Mouse (Mus musculus) adipocyte (in vitro differentiated cells): ENCODE measurements at regions not wholly inside any gene's neighbourhood (a gene's known extent, or its start where the extent isn't known, plus 50 kb on each side); places are given as distances from the start of the nearest gene placed in this dataset.

ENCODE experiments used
- DNase-seq: peaks from one replicate; pipeline ENCODE4 v3.0.0-alpha.2; 2016; ENCODE audit warnings: low spot score

DNA sequence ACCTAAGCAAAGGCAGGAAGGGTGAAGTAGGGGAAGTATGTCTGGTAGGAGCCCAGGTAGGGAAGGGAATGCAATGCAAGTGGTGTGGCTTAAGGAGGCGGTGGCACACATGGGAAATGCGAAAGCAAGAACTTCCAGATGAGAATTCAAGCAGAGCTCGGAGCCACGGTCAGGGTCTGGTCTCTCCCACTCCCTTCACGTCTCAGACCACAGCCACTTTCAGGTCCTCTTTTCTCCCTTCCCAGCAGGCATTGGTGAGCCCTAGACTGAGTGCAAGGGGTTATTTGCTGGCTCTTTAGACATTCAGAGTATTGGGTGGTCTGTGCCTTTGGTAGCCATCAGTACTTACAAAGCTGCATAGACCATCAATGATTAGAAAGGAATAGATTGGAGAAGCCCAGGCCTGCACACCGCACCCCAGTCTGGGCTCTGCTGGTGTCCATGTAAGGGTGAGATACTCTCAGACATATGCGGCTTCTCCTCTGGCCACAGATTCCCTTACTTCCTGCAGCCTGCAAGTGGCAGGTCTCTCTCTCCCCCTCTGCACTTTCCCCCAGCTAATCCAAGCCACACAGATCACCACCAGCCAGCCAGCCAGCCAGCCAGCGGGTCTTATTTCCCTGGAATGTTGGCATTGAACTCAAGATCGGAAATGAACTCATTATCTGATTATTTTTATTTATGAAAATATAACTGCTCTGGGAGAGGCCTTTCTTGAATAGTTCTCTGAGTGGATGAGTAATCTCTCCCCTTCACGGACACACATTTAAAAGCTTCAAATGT lies 113.6 kb downstream of the Zfp36l2 start:
- peak; percentile 70 for DNase-seq

DNA sequence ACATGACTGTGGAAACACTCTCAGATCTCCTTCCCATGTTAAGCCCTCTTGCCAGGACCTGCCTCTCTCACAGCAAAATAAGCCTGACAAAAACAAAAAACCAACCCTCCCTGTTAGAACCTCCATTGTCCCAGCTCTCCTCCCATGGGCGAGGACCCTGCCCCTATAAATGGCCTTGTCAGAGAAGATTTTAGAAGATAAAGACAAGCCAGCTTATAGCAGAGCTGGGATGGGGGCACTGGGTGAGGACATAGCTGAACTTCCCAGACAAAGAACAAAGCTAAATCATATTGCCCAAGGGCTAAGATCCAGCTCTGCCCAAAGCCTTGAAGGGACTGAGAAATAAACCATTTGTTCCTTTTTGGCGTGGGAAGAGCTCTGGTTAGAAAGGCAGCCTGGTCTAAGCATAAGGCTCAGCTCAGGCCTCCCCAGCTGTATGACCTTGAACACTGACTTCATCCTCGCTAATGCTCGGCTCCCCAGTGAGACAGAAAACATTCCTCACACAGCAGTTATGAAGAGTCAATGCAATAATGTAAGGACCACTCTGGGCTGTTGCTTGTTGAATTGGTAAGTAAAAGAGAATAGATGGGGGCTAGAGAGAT lies 115.2 kb downstream of the Zfp36l2 start:
- DNase-seq, result no peak

DNA sequence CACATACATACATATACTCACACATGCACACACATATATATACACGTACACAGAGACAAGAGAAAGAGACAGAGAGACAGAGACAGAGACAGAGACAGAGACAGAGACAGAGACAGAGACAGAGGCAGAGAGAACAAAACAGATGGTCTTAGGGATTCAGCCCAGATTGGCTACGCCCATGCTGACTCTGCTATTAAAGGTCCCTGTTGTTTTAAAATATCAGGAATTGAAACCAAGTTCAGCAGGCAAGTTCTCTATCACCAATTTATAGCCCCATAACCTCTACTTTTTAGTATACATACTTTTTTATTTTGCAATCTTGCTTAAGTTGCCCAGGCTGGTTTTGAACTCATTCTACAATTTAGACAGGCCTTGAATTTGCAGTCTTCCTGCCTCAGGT lies 115.9 kb downstream of the Zfp36l2 start:
- DNase-seq, result no peak

DNA sequence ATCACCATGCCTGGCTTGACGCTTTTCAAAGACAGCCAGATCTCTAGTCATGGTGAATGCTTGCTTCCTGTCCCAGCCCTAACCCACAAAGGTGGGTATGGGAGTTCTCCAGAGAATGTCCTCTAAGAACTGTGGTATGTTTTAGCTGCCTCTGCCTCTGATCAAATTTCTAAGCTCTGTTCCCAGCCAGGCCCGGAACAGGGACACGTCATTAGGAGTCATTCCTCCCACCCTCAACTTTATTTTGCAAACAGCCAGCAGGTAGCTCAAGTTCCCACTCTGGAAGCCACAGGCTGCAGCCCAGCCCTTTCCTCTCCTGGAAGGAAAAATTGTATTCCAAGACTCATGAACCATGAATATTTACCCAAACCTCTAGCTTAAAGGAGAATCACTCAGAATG lies 117.2 kb downstream of the Zfp36l2 start:
- no peak for DNase-seq

DNA sequence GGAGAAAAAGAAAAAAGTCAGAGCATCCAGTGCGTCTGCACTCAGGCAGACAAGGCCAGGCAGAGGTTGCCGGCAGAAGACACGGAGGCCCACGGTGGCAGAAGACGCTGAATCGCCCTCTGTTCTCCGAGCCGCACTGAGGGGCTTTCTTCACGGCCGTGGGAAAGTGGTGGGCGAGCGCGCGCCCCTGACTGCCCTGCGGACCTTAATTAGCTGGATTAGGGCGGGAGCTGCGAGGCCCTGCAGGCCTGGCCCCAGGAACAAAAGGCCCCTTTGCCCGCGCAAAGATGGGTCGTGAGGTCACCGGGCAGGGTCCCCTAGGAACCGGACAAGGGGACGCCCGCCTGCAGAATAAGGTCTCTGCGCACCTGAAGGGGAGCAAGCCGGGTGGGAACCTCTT lies 120.6 kb downstream of the Zfp36l2 start:
- no peak for DNase-seq

DNA sequence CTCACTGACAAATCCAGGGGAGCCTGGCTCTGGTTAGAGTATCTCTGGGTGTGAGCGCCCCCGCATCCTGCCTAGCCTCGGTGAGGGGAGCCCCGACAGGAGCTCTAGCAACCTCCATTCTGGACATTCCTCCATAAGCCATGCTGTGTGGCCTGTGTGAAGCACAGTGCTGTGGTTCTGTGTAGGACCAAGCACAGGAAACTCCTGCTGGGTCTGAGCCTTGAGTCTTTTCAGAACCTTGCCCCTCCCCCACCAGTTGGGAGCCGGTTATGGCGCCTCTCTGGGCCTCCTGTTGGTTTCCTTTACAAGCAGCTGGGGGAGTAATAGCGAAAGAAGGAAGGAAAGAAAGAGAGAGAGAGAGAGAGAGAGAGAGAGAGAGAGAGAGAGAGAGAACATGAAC lies 124.0 kb downstream of the Zfp36l2 start:
- DNase-seq, result no peak

DNA sequence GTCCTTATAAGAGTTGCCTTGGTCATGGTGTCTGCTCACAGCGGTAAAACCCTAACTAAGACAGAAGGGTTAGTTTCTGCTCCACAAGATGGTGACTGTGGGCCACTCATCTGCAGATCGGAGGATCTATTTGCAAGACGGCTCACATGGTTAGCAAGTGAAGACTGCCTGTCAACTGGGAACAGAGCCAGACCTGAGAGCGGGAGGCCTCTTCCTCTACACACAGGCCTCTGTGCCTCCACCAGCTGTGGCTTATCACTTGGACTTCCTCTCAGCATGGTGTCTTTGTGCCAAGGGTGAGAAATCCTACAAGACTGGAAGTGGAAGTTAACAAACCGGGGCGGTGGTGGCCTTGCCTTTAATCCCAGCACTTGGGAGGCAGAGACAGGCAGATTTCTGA lies 126.1 kb downstream of the Zfp36l2 start:
- DNase-seq, result no peak

DNA sequence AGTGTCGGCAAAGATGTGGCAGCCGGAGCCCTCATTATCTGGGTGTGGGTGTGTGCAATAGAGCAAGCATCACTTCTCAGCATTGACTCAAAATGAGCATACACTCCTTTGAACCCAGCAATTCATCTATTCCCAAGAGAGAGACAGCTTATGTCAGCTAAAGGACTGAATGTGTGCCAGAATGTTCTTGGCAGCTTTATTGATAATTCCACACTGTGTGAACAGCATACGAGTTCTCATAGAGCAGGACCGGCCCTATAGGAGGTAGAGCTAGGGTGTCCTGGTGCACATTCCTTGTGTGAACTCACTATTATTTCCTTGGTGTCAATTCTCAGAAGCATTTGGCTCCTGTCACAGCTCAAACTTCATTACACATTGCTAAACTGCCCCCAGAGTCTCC lies 131.3 kb downstream of the Zfp36l2 start:
- peak; percentile 74 for DNase-seq

DNA sequence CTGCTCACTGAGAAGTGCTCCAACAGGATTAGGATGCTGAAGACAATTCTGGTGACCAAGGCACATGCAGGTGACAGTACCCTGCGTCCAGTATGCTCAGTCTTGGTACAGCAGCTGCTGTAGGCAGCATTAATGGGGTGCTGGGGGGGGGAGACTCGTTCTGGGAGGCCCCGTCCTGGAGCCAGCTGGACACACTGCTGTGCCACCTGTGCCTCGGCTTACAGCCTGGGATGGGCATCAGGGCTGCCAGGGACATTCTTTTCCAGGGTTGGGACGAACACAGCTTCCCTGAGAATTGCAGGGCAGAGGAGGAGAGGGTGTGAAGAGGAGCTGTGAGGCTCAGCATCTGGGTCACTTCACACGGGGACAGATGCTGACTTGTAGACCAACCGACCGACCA lies 135.3 kb downstream of the Zfp36l2 start:
- no peak for DNase-seq

DNA sequence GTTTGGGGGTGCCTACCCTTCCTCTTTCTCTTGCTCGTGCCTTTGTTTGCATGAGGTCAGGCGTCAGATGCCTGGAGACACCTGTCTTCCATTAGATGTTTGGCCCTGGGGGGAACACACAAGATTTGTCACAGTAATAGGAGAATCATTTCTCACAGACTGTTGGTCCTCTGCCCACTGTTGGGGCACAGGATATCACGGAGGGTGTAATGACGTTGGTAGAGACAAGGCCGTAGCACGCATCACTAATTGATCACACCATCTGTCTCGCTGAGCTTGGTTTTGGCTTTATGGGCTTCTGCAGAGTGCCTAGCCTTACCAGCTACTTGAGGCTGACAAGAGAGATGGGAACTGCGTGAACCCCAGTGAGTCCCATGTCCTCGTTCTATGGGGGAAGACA lies 136.5 kb downstream of the Zfp36l2 start:
- no peak for DNase-seq

DNA sequence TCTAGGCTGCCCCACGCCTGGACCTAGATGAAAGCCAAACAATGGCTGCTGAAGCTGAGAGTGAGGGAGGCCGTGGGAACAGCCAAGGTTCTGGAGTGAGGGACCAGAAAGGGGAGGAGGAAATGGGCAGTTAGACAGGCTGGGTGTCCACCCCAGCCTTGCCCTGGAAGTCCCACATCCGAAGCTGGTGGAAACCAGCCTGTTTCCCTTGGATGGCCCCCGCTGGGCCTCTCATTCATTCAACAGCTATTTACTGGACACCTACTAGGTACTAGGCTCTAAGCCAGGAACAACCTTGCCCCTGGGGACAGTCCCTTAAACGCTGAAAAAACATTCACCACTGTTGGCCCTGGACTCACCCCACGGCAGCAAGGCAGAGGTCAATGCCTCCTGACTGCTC lies 139.2 kb downstream of the Zfp36l2 start:
- DNase-seq, result peak; percentile 94

DNA sequence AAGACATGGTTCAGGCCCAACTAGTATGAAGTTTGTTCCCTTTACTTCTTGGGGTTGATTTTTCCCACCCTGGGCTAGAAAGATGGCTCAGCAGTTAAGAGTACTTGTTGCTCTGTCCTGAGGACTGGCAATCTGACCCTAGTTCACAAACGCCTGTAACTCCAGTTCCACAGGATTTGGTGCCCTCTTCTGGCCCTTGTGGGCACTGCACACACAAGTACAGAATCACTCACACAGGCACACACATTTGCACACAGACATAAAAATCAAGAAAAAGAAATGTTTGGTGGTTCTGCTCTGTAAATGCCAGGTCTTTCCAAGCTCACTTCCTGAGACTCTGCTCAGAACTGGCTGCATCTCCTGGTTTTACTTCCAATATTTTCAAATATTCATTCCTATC lies 140.2 kb downstream of the Zfp36l2 start:
- DNase-seq, result no peak

DNA sequence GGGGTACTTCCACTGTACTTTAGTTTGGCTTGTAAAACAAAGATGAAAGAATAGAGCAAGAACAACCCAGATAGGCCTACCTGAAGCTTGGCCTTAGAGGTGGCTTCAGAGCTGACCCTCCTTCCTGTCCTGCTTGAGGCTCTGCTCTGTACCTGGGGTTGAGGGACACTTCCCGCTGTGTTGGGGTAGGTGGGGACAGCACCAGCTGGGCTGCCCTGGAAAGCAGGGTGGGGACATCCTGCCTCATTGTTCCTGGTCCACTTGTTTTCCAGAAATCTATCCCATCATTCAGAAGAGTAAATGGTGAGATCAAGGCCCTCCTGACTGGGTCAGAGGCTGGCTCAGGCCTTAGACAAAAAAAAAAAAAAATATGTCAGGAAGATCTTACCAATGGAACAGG lies 141.9 kb downstream of the Zfp36l2 start:
- no peak for DNase-seq

DNA sequence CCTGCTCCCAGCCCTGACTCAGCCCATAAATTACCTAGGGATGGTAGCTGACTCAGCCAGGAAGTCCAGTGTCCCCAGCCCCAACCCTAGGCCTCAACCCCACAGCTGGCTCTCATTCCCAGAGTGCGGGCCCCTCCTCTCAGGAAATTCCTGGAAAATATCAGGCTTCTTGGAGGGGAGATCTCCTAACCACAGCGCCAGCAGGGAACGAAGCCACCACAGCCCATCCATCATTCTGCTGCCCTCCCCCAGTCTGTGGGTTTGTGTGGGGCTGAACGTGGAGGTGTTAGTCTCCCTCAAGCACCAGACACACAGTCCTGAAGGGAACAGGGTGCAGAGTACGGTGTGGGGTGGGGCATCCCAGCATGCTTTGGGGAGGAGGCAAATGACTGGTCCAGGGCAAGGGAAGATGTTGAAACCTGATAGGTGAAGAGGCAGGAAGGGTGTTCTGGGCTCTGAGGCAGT lies 143.2 kb downstream of the Zfp36l2 start:
- peak; percentile 48 for DNase-seq

DNA sequence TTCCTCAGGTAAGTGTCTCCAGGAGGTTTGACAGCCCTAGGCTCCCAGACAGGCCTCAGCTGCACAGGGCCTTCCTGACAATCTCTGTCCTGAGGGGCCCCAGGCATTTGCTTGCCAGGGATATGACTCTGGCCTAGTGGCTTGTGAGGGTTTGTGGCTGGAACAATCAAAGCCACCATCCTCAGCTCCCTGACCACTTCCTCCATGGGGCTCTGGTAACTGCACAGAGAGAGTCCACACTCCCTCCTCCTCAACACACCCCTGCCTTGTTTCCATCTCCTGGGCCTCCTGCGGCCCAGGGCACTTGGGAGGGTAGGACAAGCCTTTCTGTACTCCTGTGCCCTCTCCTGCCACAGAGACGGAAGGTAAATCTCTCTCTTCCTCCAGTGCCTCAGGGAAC lies 144.6 kb downstream of the Zfp36l2 start:
- DNase-seq, result no peak

DNA sequence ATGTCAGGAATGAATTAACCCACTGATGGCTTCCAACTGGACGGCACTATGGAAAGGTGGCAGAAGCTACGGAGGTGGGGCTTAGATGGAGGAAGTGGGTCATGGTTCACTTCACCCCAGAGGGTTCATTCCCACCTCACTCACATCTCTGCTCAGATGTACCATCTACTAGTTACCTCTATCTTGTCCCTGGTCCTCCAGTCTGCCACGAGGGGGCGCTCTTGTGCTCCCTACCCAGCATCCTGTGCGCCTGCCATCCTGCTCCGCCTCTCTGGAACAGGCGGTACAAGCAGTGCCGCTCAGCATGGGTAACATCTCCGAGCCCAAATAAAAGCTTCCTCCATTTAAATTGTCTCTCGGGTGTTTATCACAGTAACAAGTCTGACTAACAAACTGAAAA lies 148.3 kb downstream of the Zfp36l2 start:
- DNase-seq, result no peak

DNA sequence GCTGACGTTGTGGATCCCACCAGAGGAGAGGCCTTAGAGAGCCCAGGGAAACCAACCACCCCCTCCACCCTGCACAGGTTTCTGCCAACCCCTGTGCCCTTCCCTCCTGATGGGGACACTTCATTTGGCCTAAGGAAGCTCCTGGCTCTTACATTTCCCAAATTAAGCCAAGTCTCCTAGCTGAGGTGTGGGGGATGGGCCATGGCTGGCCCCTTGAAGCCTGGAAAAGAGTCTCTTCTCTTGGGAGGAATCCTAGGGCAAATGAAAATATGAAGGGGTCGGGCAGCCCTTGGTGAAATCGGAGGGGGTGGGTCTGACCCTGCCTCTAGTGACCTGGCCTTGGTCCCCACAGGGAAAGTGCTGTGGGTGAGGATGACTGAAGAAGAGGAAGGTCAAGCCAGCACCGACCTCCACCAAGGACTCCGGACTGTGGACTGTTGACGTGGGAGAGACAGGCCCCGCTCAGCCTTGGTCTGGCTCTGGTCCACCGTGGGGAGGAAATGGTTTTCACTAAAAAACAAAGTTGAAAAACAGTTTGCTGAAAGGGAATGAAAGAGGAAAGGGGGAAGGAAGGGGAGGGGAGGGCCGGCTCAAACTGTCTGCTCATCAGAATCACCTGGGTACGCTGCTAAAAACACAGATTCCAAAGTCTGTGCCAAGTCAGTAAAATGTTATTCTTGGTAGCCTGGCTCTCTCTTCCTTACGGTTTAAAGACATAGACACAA lies 150.0 kb downstream of the Zfp36l2 start:
- DNase-seq, result peak; percentile 35

DNA sequence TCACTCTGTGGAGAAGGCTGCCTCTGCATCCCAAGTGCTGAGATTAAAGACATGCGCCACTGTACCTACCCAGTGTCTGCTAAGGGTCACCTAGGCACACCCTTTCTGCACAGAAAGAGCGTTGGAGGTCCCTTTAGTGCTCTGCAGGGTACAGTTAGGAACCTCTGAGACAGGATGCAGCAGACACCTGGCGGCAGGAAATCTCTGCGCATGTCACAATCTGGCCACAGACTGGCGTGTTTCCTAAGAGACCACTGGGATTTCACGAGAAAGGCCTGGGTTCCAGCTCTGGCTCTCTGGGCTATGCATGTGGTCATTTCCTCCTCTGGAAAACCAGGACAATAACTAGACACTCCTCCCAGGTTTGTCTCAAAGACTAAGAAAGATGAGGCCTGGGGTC lies 151.7 kb downstream of the Zfp36l2 start:
- no peak for DNase-seq

DNA sequence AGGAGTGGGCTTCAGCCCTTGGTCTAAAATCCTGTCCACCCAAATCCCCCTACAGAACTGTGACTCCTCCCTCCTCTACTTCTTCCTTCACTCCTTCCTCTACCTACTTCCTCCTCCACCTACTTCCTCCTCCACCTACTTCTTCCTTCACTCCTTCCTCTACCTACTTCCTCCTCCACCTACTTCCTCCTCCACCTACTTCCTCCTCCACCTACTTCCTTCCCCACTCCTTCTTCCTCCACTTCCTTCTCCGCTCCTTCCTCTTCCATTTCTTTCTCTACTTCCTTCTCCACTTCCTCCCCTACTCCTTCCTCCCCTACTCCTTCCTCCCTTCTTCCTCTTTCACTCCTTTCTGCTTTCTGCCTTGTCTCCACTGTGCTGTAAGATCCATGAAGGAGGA lies 152.9 kb downstream of the Zfp36l2 start:
- no peak for DNase-seq

DNA sequence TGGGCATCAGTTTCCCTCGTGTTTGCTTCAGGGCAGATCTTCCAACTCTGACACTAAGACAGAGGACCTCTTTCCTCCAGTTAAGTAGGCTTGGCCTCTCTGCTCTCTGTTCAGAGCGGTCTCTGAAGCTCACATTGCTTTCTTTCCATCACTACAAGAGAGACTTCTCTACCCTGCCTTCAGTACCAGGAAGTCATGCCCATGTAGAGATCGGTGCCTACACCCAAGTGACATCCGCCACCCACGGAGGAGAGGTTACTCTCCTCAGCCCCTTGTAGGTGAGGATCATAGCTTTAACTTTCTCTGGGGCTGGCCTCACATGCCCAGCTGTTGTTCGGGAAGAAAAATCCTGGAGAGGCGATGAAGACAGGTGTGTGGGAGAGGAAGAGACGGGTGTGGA lies 155.3 kb downstream of the Zfp36l2 start:
- DNase-seq, result no peak

DNA sequence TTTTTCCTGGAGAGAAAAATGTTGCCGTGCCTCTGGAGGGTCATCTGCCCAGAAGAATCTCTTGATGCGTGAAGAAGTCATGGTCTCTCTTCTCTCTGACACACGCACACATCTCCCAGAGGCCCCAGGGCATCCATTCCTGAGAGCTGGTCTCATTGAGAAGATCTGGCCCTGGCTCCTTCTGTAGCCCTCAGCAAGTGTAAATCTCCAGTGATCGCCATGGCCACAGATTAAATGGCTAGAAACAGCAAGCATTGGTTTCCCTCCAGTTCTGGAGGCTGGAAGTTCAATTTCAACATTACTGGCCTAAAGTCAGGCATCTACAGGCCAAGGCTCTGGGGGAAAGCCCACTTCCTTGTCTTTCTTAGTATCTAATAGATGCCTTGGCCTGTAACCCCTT lies 155.9 kb downstream of the Zfp36l2 start:
- DNase-seq, result no peak

DNA sequence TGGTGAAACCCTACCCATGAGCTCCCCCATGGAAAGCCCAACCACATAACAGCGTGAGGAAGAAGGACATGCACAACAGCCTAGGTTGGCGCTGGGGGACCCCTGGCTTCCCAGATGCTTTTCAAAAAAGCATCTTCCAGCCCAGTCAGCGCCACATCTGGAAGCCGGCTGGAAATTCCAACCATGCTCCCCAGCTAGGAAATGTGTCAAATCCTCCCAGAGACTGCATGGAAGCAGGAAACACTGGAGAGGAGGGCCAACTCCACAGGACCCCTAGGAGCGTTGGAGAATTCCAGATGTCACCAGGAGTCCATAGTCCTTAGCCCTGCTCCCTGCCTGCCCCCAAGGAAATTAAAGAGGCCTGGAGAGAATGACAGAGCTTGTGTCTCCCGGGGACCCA lies 156.4 kb downstream of the Zfp36l2 start:
- no peak for DNase-seq

DNA sequence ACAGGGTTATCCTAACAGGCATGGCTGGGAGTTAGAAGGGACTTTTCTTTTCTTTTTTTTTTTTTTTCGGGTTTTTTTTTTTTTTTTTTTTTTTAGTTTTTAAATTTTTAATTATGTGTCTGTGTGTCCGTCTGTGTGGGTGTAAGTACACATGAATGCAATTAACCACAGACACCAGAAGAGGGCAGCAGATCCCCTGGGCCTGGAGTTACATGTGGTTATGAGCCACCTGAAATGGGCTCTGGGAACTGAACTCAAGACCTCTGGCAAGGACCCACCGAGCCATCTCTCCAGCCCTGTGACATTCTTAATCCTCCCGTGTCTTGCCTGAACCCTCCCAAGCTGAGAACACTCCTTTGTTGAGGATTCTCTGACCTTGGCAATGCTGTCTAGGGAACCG lies 157.0 kb downstream of the Zfp36l2 start:
- no peak for DNase-seq
